Mouse (Mus musculus): ENCODE data around the gene Enox1. TPM values are rescaled to one million over a fixed set of nuclear protein-coding genes. Genes with fewer than 3 reads are reported as not detected.

Gene Enox1
- polyA plus RNA-seq, 1 experiment = 1.1 TPM

GRCm38 (mm10) chr14:77195314-77196020 lies 38.9 kb downstream of the Enox1 start:
- Histone ChIP-seq H3K27me3 (replicated peaks; ENCODE audit: control insufficient read depth, insufficient read depth, low read length) (no peaks in the 10 kb centered on the region), H3K27ac (ENCODE audit: insufficient read depth, low read depth, low read length) (no peak overlapping the region), H3K36me3 (ENCODE audit: control insufficient read depth, insufficient read depth, low read length) (no peaks in the 10 kb centered on the region), H3K4me1 (ENCODE audit: control insufficient read depth, insufficient read depth, low read length) (no peaks in the 10 kb centered on the region), H3K4me3 (ENCODE audit: insufficient read depth, low read depth, low read length) (no peak overlapping the region)
- TF ChIP-seq CTCF (conservative IDR thresholded peaks at IDR 0.05; ENCODE audit: insufficient read depth, insufficient read length, low read depth, low read length) (no peak), POLR2A (IDR thresholded peaks at IDR 0.05; ENCODE audit: low read depth, low read length) (no peak)
- DNase-seq = no peak
- 17% methylated on average over 18 of the region's 18 CpGs for WGBS

- H3K27ac ChIP-seq (ENCODE audit: insufficient read depth, low read depth, low read length) = no peak overlapping the region
- no peaks in the 10 kb centered on the region for H3K4me1 ChIP-seq (ENCODE audit: control insufficient read depth, insufficient read depth, low read length)
- H3K4me3 ChIP-seq (ENCODE audit: insufficient read depth, low read depth, low read length) = no peak overlapping the region
- no peaks in the 10 kb centered on the region for H3K27me3 ChIP-seq (replicated peaks; ENCODE audit: control insufficient read depth, insufficient read depth, low read length)
- WGBS = 53% methylated on average over 3 of the region's 3 CpGs
- no peaks in the 10 kb centered on the region for H3K36me3 ChIP-seq (ENCODE audit: control insufficient read depth, insufficient read depth, low read length)
- no peak for DNase-seq
- no peak for TF ChIP-seq CTCF (conservative IDR thresholded peaks at IDR 0.05; ENCODE audit: insufficient read depth, insufficient read length, low read depth, low read length)
- TF ChIP-seq POLR2A (IDR thresholded peaks at IDR 0.05; ENCODE audit: low read depth, low read length) = no peak
Observed at GRCm38 (mm10) chr14:77196246-77196645, 39.7 kb downstream of the Enox1 start.

DNA sequence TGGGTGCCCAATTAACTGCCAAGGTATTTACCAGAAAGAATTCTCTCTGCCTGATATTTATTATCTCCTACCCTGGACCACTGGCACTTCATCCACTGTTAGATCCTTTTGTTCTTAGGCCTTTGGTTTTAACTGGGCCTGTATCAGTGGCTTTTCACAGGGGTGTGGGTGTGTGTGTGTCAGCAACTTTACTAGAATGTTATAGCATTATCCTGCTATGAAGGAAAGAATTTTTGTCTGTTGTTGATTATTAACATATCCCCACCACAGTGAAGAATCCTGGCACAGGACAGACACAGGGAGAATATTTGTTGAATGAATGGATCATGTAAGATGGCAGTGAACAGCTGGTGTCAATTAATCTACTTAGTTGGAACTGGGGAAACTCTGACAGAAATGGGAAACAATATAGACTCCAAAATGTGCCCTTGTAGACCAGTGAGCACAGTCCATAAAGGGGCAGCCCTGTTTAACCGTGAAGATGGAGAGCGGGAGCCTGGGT lies 40.9 kb downstream of the Enox1 start:
- Histone ChIP-seq H3K36me3 (ENCODE audit: control insufficient read depth, insufficient read depth, low read length) (no peaks in the 10 kb centered on the region), H3K27ac (ENCODE audit: insufficient read depth, low read depth, low read length) (no peak overlapping the region), H3K4me1 (ENCODE audit: control insufficient read depth, insufficient read depth, low read length) (no peaks in the 10 kb centered on the region), H3K27me3 (replicated peaks; ENCODE audit: control insufficient read depth, insufficient read depth, low read length) (no peaks in the 10 kb centered on the region), H3K4me3 (ENCODE audit: insufficient read depth, low read depth, low read length) (no peak overlapping the region)
- TF ChIP-seq CTCF (conservative IDR thresholded peaks at IDR 0.05; ENCODE audit: insufficient read depth, insufficient read length, low read depth, low read length) (no peak), POLR2A (IDR thresholded peaks at IDR 0.05; ENCODE audit: low read depth, low read length) (no peak)
- WGBS = 85% methylated on average over 2 of the region's 2 CpGs
- no peak for DNase-seq

DNA sequence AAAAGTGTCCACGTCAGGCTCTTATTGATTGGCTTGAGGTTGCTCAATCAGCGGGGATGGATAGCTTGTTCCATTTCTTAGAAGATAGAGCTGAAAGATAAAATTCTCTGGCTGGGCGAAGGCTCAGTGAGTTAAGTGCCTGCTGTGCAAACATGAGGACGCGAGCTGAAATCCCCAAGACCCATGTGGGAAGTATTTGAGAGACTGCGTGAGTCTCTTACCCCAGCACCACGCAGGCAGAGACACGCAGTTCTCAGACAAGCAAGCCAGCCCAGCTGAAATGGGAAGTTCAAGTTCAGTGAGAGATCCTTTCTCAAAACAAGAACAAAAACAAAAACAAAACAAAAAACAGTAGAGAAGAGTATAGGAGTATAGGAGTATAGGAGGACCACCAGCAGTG lies 54.3 kb downstream of the Enox1 start:
- no peaks in the 10 kb centered on the region for H3K4me1 ChIP-seq (ENCODE audit: control insufficient read depth, insufficient read depth, low read length)
- H3K36me3 ChIP-seq (ENCODE audit: control insufficient read depth, insufficient read depth, low read length) = no peaks in the 10 kb centered on the region
- H3K4me3 ChIP-seq (ENCODE audit: insufficient read depth, low read depth, low read length) = no peak overlapping the region
- 91% methylated on average over 8 of the region's 8 CpGs for WGBS
- no peak for DNase-seq
- H3K27me3 ChIP-seq (replicated peaks; ENCODE audit: control insufficient read depth, insufficient read depth, low read length) = no peaks in the 10 kb centered on the region
- TF ChIP-seq POLR2A (IDR thresholded peaks at IDR 0.05; ENCODE audit: low read depth, low read length) = no peak
- no peak for TF ChIP-seq CTCF (conservative IDR thresholded peaks at IDR 0.05; ENCODE audit: insufficient read depth, insufficient read length, low read depth, low read length)
- H3K27ac ChIP-seq (ENCODE audit: insufficient read depth, low read depth, low read length) = no peak overlapping the region

GRCm38 (mm10) chr14:77213210-77213609 lies 56.6 kb downstream of the Enox1 start:
- Histone ChIP-seq H3K27ac (ENCODE audit: insufficient read depth, low read depth, low read length) (no peak overlapping the region), H3K27me3 (replicated peaks; ENCODE audit: control insufficient read depth, insufficient read depth, low read length) (no peaks in the 10 kb centered on the region), H3K4me3 (ENCODE audit: insufficient read depth, low read depth, low read length) (no peak overlapping the region), H3K36me3 (ENCODE audit: control insufficient read depth, insufficient read depth, low read length) (no peaks in the 10 kb centered on the region), H3K4me1 (ENCODE audit: control insufficient read depth, insufficient read depth, low read length) (no peaks in the 10 kb centered on the region)
- no peak for TF ChIP-seq CTCF (conservative IDR thresholded peaks at IDR 0.05; ENCODE audit: insufficient read depth, insufficient read length, low read depth, low read length)
- TF ChIP-seq POLR2A (IDR thresholded peaks at IDR 0.05; ENCODE audit: low read depth, low read length) = no peak
- 70% methylated on average over 7 of the region's 7 CpGs for WGBS
- DNase-seq = no peak

DNA sequence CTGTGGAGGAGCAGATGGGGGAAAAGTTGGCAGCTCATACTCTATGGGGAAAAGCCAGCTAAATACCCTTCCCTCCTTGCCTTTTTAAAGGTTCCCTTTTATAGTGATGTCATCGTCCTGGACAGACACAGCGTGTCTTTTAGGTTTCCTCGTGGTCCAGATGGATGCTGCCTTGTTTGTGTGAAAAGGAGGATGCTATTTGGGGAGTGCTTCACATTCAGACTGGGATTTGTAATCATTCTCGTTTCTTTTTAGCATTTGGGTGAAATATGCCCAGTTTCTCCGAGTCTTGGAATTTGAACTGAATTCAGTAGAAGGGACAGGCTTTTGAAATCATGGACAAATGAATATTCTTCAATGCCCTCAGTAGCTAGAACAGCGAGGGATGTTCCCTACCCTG lies 58.3 kb downstream of the Enox1 start:
- no peak for DNase-seq
- Histone ChIP-seq H3K4me3 (ENCODE audit: insufficient read depth, low read depth, low read length) (no peak overlapping the region), H3K27me3 (replicated peaks; ENCODE audit: control insufficient read depth, insufficient read depth, low read length) (no peaks in the 10 kb centered on the region), H3K4me1 (ENCODE audit: control insufficient read depth, insufficient read depth, low read length) (no peaks in the 10 kb centered on the region), H3K36me3 (ENCODE audit: control insufficient read depth, insufficient read depth, low read length) (no peaks in the 10 kb centered on the region), H3K27ac (ENCODE audit: insufficient read depth, low read depth, low read length) (no peak overlapping the region)
- 87% methylated on average over 6 of the region's 6 CpGs for WGBS
- TF ChIP-seq POLR2A (IDR thresholded peaks at IDR 0.05; ENCODE audit: low read depth, low read length) (no peak), CTCF (conservative IDR thresholded peaks at IDR 0.05; ENCODE audit: insufficient read depth, insufficient read length, low read depth, low read length) (no peak)

DNA sequence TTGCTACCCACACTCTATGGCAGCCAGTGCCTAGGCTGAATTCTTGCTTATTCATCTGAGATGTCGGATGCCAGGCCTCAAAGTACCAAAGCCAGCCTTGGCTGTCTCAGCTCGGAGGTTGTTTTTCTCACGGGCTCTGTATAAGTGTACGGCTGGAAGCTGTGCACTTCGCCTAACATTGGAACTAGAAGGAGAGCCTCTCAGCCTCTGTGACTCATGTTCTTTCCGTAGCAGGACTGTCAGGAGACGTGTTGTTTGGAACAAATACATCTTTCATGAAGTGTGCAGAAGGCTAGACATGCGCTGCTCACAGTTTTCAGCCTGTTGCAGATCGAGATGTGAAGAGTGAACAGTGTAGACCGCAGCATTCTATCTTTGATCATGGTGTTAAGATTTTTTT lies 68.8 kb downstream of the Enox1 start:
- no peak for TF ChIP-seq POLR2A (IDR thresholded peaks at IDR 0.05; ENCODE audit: low read depth, low read length)
- no peak for TF ChIP-seq CTCF (conservative IDR thresholded peaks at IDR 0.05; ENCODE audit: insufficient read depth, insufficient read length, low read depth, low read length)
- H3K4me1 ChIP-seq (ENCODE audit: control insufficient read depth, insufficient read depth, low read length) = no peaks in the 10 kb centered on the region
- DNase-seq = no peak
- whole genome bisulfite sequencing = 90% methylated on average over 10 of the region's 10 CpGs
- no peak overlapping the region for H3K4me3 ChIP-seq (ENCODE audit: insufficient read depth, low read depth, low read length)
- H3K27ac ChIP-seq (ENCODE audit: insufficient read depth, low read depth, low read length) = no peak overlapping the region
- no peaks in the 10 kb centered on the region for H3K36me3 ChIP-seq (ENCODE audit: control insufficient read depth, insufficient read depth, low read length)
- H3K27me3 ChIP-seq (replicated peaks; ENCODE audit: control insufficient read depth, insufficient read depth, low read length) = no peaks in the 10 kb centered on the region

Measured in kidney, adult 2 months (tissue).